Mouse (Mus musculus) lung, postnatal 10 days (tissue): ENCODE measurements around the gene Eed.
"Not testable (repeated sequence)": the region's sequence is repeated elsewhere in the genome, so short reads cannot be mapped to it uniquely, and the experiment has no call there.

ENCODE experiments used
- DNase-seq: peaks from one replicate; pipeline ENCODE4 v3.0.0; 2021

Gene Eed

DNA sequence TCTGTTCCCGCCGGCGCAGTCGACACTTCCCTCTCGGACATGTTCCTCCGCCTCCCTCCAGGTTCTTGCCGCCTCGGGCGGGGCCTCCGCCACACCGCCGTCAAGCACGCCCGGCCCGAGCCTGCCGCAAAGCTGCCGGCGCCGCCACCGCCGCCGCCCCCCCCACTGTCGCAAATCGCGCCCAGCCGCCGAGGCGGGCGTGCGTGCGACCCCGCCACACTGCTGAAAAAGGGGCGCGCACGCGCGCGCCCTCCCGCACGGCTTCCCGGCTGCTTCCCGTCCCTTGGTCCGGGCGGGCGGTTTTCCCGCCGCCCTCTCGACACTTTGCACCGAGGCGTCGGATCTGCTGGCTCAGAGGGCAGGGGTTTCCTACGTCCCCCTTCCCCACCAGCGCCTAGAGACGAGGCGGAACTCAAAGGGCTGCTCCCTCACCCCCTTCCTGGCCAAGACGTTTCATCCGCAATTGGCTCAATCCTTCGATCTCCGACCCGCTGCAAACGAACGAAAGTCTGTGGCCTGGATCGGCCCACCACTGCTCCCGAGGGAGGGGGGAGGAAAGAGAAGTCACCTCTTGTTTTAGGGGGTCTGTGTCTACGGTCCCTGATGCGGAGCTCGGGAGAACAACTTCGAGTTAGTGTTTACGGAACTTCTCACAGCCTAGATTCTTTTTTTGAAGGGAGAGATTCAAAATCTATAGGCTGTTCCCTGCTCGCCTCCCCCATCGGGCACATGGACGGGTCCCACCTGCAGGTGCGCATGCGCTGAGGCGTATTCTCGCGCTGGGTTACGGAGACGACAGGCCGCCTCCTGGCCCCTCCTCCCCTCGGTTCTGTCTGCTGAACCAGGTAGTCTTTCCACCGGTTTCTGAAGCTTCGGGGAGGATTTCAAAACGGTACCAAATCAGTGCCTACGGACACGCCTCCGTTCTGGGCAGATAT, at the start of gene Eed:
Gene Eed (minus strand): TSS at position 499 of the 938 bp plus-strand sequence.
- DNase-seq = peak; percentile 97

GRCm38 (mm10) chr7:90029548-90030485, 49.0 kb upstream of the Eed start:
- DNase-seq = peak; percentile 81

DNA sequence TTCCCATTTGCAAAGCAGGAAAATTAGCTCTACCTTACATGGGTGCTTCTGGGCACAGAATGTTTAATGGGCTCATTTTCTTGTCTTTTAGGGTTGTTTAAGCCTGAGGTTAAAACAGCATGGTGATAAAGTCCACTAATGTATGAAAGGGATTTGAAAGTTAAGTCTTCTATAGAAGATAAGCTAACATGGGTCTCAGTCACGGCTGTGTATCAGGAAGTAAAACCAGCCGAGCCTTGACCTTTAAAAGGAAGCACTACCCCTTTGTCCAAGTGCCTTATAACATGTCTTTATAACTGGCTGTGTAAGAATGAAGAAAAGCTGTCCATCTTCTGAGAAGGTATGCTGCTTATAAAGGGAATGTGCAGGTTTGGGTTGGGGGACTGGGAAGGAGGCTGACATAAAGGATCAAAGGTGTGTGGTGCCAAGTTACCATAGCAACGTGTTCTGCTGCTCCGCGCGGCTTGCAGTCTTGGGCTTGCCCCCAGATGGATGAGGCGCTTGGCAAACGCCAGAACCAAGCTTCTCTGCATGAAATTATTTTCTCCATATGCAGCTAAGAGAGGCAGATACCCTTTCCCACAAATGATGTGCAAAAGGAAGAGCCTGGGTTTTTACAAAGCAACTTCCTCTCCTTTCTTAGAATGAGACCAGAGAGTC, 48.2 kb upstream of the Eed start:
- DNase-seq = peak; percentile 57

GRCm38 (mm10) chr7:90024975-90025374, 44.2 kb upstream of the Eed start:
- no peak for DNase-seq

DNA sequence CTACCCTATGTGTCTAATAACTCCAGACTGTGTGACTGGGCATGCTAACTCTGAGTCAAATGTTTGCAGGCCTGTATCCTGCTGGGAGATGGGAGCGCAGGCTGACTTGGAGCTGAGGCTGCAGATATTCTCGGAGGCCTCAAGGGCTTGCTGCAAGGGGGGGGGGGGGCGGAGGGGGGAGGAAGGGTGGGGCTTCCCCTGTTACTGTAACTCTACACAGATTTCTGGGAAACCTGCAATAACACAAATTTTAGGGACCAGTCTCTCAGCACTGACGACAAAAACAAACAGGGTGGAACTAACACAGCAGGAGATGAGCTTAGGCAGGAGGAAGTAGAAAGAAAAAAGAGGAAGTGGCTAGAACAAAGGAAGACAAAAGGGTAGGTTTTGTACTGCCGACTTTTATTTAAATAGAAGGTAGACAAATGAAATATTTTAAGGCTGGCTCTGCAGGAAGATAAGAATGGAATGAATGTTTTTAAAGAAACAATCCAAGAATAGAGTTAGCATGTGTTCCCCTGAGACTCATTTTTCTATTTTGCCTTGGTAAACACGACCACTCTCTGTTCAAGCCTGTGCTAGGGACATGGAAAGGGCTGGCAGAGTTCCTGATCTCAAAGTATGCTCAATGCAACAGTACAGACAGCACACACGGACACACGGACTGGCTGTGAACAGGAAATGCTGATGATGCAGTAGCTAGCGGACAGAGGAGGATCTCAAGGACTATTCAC, 42.4 kb upstream of the Eed start:
- peak; percentile 59 for DNase-seq

DNA sequence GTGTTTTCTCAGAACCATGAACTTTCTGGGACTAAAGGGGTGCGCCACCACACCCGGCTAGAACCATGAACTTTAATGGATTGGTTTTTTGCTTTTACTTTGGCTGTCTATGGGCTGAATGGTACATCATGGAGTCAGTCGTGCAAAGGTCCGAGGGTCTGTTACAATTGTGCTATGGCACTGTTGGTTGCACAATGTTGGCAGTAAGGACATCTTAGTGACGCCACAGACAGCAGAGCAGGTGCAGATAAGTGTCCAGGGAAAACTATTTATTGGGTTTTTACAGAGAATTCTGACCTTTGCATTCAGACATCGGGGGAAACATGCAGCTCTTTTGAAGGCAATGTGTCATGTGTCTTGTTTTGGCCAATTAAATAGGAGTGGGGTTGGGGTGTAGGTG, 39.5 kb upstream of the Eed start:
- DNase-seq = no peak

DNA sequence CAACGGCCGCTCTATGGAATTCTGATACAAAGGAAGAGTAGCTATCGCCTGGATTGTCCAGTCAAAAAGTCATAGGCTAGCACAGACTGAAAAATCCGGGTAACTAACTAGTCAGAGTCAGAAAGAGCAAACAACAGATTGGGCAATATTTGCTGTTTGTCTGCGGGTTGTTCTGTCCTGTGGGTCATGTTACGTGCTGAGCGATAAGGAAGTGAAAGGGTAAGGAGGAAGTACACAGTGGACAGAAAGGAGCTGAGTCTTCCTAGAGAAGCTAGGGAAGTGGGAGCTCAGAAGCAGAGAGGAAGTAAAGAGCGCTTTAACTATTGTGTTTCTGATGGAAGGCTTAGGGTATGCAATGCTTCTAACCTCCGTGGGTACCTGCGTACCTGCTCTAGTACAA, 38.8 kb upstream of the Eed start:
- no peak for DNase-seq

- no peak for DNase-seq
Measured at GRCm38 (mm10) chr7:90016930-90017588, 36.3 kb upstream of the Eed start.

GRCm38 (mm10) chr7:90016459-90016858, 35.7 kb upstream of the Eed start:
- DNase-seq = peak; percentile 51

DNA sequence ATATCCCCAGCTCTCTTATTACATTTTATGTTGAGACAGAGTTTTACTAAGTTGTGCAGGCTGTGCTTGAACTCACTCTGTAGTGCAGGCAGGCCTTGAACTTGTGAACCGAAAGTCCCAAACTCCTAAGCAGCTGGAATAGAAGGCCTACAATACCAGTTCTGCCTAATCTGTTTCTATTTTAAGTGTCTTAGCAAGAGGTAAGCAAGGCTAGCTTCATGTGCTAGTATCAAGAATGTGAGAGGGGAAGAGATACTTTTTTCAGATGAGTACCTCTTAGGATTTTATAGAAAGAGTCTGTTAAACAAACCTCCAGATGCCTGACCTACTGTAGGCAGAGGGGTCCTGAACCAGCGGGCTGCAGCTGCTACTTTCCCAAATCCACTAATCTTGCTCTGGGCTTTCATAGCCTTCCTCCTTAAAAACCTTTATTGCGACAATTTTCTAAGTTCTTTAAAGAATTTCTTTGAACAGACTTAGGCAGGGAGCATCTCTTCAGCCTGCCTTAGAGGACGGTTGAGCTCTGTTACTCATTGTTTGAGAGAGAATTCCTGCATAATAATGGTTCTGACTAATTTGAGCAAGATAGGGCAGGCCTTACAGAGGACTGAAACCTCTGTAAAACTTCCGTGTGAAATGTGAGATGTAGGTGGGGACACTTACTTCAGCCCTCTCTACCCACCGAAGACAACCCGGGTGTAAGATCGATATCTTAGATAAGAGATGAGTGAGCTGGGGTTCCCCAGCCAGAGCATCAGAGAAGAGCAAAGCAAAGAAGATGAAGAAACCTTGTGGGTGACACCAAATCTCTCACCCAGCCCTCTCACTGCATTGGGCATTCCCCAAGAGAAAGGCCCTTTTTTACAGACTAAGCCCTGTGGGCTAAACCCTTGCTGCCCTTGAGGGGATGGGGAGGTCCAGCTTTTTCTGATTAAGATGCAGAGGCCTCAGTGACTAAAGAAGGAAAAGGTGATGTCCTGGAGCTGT, 26.2 kb upstream of the Eed start:
- DNase-seq = no peak

GRCm38 (mm10) chr7:90004781-90005180, 24.0 kb upstream of the Eed start:
- DNase-seq = no peak

DNA sequence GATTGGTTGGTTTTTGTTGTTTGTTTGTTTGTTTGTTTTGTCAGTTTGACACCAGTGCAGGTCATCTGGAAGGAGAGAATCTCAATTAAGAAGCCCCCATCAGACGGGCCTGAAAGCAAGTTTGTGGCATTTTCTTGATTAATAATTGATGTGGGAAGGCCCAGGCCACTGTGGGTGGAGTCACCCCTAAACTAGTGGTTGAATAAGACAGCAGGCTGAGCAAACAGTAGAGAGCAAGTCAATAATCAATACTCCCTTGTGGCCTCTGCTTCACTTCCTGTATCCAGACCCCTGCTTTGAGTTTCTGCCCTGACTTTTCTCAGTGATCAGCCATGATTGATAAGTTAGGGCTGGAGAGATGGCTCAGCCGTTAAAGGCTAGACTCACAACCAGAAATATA, 21.6 kb upstream of the Eed start:
- no peak for DNase-seq

DNA sequence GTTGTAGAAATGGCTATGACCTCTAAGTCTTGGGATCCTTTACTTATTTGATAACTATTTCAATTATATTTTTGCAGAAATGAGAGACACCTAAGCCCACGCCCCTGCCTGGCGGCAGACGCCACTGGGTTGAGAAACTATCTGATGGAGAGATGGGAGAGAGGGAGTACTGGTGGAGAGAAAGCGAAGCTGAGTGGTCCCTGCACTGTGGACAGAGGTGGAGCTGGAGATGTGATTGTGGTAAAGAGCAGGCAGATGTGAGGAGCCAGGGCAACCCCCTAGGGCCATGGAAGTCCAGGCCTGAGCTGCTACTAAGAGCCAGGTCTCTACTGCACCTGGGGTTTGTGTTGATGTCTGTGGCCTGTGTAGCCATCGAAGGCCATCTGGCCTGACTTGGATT, 18.7 kb upstream of the Eed start:
- DNase-seq = no peak

DNA sequence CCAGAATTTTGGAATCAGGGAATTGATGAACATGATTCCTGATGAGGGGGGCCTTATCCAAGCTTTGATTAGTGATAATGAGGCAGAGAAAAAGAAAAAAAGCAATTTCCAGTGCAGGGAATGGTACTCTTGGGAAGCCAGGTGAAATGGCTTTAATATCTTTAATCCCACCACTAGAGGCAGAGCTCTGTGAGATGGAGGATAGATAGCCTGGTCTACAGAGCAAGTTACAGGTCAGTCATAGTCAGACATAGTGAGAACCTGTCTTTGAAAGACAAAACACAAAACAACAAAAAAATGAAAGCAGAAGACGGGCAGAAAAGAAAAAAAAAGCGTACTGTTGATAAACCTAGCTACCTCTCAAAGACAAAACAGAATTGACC, 17.8 kb upstream of the Eed start:
- DNase-seq = no peak

GRCm38 (mm10) chr7:89998006-89998623, 17.3 kb upstream of the Eed start:
- DNase-seq = peak; percentile 67

GRCm38 (mm10) chr7:89997526-89997925, 16.7 kb upstream of the Eed start:
- DNase-seq = not testable (repeated sequence)

- no peak for DNase-seq
Measured at GRCm38 (mm10) chr7:89993091-89993490, 12.3 kb upstream of the Eed start.

DNA sequence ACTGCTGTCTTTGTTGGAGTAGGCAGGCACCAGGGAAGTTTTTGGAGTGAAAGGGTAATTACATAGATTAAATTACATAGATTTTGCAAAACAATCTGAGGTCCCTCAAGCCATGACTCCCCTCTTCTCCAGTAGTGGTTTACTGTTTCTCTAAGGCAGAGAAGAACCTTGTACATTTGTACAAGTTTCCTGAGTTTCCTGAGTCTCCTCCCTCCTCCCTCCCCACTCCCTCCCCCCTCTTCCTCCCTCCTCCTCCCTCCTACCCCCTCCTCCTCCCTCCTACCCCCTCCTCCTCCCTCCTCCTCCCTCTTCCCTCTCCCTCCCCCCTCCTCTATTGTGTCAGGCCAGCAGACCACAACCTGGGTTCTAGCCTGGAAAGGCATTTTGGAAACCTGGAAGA, 3.6 kb upstream of the Eed start:
- DNase-seq = no peak

- DNase-seq = no peak
Measured at GRCm38 (mm10) chr7:89983441-89983840, 2.7 kb upstream of the Eed start.

GRCm38 (mm10) chr7:89981557-89981956, 774 bp upstream of the Eed start:
- DNase-seq = no peak
